Mouse (Mus musculus) stomach, postnatal 0 days (tissue): Measurements from ENCODE around the gene Il27ra.

Experiments used
- CTCF ChIP-seq: IDR thresholded peaks from 2 replicates; pipeline ENCODE4 v1.5.1; 2016; ENCODE audit warnings: antibody characterized with exemption, low read depth, mild to moderate bottlenecking, moderate library complexity
- EP300 ChIP-seq: optimal IDR thresholded peaks from 2 replicates; pipeline ENCODE3; 2016; ENCODE audit warnings: antibody characterized with exemption

GRCm38 (mm10) chr8:84021096-84021495, 21.3 kb downstream of the Il27ra start, which contains the start of gene Palm3:
- peak; percentile 37 for TF ChIP-seq CTCF
- no peak for TF ChIP-seq EP300
